Mouse (Mus musculus) gastrocnemius, adult 18-20 months (tissue): Measurements from ENCODE around the gene Pyroxd1. TPM values are rescaled to one million over a fixed set of nuclear protein-coding genes. Genes with fewer than 3 reads are reported as not detected.

Experiments
- DNase-seq: peaks from one replicate; pipeline ENCODE4 v3.0.0; 2021; ENCODE audit warnings: low spot score
- total RNA-seq, 2 experiments: library from RNA; stranded (reverse); gene quantifications; 2 replicates each; pipeline ENCODE4 v1.2.3; 2021

Pyroxd1 gene
- total RNA-seq, 2 experiments from 2014 or later: 8.9 to 9.5 TPM

DNA sequence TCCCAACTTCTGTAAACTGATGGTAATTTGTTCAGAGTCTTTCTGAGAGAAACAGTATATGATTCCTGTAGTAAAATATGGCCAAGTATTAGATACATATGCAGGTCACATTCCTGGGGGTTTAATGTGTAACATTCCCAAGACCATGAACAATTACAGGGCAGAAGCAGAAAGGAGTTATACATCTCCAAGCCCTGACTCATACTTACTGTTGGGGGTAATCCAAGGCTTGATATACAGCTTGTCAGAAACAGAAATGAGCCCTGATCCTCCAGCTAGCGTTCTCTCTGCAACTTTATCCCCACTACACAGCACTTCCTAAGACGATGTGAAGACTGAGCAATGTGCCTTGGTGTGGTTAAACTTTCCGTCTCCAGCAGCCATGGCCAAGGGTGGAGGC, 22.1 kb downstream of the Pyroxd1 start:
- DNase-seq: no peak

DNA sequence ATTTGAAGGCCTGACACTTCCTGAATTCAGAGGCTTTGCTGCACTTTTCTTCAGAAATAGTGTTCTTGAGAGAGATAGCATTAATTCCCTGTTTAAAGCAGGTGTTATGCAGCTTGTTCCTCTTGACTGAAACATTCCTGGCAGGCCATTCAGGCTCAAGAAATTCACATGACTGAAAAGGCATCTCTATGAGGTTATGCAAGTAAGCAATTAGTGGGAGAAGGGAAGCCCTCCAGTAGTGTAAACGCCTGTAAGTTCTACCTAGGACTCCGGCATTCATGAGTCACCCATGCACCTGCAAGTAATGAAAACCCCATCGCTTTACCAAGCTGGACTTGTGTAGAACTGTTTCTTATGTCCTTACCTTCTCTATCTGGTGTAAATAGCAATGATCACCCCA, 24.1 kb downstream of the Pyroxd1 start:
- no peak for DNase-seq

DNA sequence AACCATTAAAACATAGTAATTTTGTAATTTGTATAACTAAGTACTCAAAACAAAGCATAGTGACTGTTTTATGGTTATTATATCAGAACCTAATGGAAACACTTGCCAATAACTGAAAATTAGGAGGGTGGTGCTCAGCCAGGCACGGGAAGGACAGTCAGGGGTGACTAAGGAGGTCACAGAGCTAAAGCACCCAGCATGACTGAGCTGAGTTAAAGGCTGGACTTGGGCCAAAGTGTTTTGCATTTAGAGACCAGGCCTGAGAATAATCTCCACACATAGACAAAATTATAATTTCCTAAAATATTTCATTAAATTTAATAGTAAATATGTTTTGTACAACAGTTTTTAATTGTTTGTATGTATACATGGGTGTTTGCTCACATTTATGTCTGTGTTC, 31.6 kb downstream of the Pyroxd1 start:
- DNase-seq: no peak

DNA sequence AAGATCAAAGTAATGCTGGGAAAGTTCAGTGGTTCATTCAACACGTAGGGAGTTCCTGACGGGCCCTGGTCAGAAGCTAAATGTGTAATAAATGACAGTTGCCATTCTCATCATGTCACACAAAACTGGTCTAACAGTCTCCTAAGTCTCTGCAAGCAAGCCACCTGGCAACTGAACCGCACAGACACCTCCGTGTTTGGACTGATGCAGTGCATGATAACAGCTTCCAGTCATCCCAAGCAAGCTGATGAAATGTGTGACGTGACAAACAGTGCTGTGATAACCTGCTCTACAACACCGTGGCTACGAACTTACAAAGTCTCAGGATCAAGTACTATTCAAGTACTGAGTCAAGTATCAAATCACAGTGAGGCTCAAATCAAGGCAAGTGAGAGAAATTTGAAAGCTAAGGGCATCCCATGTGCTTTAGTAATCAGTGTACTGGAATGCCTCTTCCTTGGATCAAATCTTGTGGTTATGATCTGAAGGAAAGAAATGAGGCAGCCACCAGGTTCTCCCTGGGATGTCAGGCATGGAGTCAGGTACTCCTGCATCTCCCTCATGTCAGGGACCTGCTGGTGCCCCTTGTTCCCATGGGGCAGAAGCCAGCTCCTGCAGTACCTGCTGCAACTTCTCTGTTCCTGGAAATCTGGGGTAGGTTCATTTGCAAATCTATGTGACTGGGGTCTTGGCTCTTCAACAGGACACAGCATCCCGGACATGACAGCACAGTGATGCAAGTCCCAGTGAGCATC, 33.3 kb downstream of the Pyroxd1 start:
- no peak for DNase-seq

DNA sequence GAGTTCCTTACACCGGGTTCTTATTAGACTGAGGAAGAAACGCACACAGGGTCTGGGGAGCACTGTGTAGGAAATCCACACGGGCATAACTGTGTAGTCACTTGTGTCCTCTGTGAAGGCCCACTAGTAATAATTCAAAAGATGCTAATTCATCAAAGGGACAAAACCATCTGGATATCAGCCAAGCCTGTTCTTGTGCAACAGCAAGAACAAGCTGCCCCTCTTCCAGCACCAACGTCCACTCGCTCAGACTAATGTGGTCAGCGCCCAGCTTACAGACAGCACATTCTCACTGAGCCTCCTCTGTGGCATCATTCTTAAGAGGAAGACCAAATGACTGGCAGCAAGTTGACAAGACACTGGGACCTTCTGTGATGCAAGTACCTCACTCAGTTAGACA, 34.5 kb downstream of the Pyroxd1 start:
- no peak for DNase-seq

DNA sequence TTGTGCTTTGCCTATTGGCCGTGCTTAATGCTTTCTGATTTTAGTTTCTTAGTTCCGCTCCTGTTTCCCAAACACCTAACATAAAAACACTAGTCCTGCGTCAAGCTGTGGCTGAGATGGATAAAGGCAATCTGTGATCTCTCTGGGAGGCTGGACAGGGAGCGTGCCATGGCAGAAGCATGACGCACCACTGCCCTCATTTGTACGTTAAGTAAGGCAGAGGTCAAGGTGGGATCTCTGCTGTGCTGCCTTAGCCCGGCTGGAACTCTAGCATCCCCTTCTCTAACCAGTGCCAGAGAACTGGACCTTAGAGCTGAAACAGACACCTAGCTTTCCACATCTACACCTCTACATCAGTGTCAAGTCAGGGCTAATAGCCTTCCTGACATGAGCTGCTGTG, 36.2 kb downstream of the Pyroxd1 start:
- no peak for DNase-seq

DNA sequence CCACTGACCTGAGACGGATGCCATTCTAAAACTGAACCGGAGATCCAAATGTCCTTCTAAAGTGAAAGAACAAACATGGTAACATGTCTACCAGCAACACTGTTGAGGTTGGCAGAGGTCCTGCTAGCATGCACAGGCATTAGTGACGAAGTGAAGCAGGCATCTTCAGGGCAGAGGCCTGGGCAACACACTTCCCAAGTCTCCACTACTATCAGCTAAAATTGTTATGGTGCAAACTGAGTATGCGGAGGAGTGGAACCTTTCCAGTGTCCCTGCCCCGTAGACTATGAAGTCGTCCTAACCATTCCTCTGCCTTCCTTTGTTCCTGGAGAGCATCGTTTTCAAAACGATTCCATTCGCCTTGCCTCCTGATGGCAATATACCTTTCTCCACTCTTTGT, 39.1 kb downstream of the Pyroxd1 start:
- no peak for DNase-seq

DNA sequence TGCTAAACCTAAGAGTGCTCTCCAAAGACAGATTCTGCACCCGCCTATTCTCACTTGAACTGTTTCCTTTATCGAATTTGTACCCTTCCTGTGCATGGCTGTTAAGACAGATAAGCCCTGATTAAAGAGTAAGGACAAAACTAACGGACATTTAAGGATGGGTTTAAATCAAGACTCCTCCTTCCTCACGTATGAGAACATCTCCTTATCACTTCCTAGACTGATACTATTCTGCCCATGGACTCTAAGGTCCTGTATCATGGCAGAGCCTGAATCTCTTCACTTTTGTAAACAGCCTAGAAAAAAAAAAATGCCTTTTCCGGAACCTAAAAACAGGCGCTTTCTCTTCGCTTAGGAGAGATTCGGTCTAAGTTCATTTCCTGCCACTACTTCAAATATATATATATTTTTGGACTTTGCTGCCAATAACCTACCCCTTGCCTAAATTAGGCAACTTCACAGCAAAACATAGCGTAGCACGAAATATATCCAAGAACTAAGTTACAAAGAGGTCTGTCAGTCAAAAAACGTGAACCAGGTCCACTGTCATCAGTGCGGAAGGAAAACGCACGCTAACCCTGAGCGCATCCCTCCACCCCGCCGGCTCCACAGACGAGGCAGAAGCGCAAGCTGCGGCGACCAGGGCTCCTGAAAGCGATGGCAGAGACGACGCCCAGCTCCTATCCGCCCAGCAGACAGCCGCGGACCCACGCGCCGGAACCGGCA, 41.0 kb downstream of the Pyroxd1 start:
- DNase-seq: no peak

DNA sequence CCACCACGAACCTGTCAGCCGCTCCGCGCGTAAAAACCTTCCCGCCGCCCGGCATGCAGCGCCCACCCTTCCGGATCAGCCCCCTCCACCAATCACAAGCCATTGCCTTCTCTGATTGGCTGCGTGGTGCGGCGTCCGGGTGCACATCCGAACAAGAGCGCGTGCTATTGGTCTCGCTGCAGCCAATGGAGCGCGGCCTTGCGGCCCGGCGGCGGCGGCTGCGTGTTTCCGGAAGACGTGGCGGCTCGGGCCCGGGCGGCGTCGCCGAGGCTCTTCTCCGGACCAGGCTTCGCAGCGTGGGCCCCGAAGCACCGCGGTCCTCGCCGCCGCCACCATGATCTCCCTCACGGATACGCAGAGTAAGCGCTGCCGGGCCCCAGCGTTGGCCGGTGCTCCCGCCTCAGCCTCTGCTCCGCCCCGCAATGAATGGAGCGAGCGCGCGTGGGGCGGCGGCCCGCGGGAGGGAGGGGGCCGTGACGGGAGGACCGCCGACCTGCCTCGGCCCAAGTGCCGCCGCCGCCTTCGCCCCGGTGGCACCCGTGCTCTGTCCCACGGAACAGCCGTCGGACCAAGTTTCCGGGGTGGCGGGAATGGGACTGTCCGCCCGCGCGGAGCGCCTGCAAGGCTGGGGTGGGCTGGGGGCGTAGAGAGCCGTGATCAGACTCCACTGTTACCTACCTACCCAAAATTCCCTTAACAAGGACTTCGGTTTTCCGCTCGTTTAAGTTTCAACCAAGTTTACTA, 41.7 kb downstream of the Pyroxd1 start, which contains the start of the genes Recql and Golt1b:
Gene Recql, minus strand, starts transcription at position 77 of the 744 bp plus-strand sequence.
Gene Golt1b, plus strand, starts transcription at position 211 of the 744 bp plus-strand sequence.
- DNase-seq: peak; percentile 98

DNA sequence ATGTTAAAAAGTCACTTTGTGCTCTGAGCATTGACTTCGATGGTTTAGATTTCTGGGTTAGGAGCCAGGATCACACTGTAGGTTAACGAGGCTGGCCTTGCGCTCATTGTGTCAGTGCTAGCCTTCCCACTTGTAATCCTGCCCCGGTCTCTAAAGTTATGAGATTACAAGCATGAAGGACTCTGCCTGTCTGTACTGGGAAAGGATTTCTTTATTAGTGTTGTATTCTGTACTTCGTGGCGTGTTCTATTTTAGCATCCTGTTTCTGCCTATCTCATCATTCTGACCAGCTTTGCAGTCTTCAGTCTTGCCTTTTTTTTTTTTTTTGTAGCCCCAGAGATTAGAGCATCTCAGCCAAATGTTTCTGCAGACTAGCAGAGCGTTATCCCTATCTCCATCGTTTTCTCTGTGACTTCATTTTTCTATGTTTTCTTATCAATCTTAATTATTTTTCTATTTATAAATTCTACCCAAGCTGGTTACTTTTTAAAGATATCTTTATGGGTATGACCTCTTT, 42.4 kb downstream of the Pyroxd1 start:
- no peak for DNase-seq

DNA sequence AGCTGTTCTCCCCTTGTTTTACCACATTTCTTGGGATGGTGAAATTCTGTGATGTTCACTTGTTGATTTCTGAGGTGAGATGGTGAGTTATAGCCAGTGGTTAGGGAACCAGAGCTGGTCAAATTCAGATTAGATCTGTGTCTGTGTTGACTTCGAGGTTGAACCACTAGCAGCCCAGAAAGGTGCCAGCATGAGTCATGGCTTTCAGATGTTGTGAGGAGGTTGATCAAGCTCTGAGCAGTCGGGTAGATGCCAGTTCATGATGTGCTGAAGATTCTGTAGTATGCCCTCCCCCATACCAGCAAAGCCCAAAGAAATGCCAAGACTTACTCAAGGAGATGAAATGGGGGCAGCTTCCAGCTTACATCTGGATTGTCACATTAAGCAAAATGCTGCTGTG, 43.6 kb downstream of the Pyroxd1 start:
- no peak for DNase-seq

DNA sequence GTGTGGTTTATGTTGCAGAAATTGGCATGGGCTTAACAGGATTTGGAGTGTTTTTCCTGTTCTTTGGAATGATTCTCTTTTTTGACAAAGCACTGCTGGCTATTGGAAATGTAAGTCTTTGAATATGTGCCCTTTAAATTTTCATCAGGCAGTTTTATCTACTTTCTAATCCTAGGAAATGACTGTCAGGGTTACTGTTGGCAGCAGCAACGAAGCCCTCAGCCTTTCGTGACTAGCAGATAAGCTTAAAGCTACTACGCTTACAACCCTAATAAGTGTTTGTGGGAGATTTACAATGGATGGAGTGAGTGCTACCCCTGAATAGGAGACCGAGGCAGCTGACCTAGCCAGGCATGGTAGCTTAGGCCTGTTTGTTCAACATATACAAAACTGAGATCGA, 46.9 kb downstream of the Pyroxd1 start:
- DNase-seq: no peak

DNA sequence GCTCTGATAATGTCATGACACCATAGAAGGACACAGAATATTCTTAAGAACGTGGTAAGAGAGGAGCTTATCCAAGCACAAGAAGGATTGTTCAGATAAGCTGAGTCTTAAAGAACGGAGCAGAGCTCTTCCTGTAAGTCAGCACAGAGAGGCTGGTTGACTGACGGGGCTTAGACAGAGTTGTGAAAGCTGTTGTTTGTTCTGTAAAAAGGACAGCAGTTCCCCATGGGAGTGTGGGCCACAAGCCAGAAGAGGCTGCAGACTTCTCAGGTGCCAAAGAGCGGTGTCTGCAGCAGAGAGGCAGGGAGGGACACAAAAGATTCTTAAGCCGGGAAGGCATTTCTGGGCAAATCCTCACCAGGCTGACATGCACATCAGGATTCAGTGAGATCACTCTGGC, 49.2 kb downstream of the Pyroxd1 start:
- DNase-seq: peak; percentile 3

DNA sequence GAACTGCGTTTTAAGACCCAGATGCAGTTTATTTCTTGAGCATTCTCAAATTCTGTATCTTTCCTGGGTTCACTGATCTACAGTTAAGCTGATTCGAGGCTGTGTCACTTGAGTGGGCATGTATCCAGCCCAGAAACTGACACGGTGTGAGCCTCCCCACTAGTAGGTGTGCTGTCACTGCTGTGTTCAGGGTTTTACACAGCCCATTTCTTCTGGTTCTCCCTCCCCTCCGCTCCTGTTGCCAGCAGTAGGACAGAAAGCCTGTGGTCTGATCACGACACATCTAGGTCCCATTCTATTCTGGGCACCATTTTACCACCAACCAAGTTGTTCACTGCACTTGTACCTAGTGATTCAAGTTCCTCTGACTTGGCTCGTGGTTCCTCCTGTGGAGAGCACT, 50.3 kb downstream of the Pyroxd1 start:
- DNase-seq: no peak

DNA sequence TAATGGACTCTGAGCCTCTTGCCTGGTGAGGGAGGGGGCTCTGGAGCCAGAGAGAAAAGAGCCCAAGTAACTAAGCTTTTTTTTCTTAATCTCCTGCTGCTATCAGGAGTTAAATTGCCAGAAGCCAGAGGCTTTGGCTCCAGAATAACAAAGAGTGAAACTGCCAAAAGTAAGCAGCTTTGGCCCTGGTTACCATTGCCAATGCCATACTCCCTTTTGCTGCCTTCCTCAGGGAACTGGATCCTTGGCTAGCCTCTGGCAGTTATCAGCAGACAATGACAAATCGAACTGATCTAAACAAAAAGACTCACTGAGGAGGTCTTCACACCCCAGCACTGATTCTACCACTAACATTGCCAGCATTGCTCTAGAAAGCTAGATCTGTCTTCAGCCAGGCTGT, 65.7 kb downstream of the Pyroxd1 start:
- no peak for DNase-seq

Other genes starting within 250 kb of the Pyroxd1 start
- gene Slco1a6, start 137.1 kb upstream of the Pyroxd1 start, total RNA-seq: under 1 TPM in 1 of 2 experiments, not detected in 1; 0.14 TPM
- not detected for gene Iapp, start 47.2 kb upstream of the Pyroxd1 start, total RNA-seq
- not detected for gene Slco1a5, start 22.7 kb upstream of the Pyroxd1 start, total RNA-seq
- 1 to 10 TPM; 4.9 to 5.2 TPM for gene Recql, start 41.4 kb downstream of the Pyroxd1 start, total RNA-seq
- gene Golt1b, start 41.6 kb downstream of the Pyroxd1 start, total RNA-seq: 10 to 100 TPM; 14.6 to 15.3 TPM
- not detected for gene Spx, start 67.8 kb downstream of the Pyroxd1 start, total RNA-seq
- under 1 TPM in 1 of 2 experiments, not detected in 1; 0.21 TPM for gene Gys2, start 127.5 kb downstream of the Pyroxd1 start, total RNA-seq
- 100 to 1,000 TPM; 379 to 613 TPM for gene Ldhb, start 162.3 kb downstream of the Pyroxd1 start, total RNA-seq
- 1 to 10 TPM; 4.3 to 7.4 TPM for gene Kcnj8, start 226.0 kb downstream of the Pyroxd1 start, total RNA-seq